Mouse (Mus musculus) stomach, postnatal 0 days (tissue): ENCODE data around the gene Zfp637. TPM values are rescaled to one million over a fixed set of nuclear protein-coding genes. Genes with fewer than 3 reads are reported as not detected.

Source experiments
- ATAC-seq: fragments of 200-750 bp; cut with Nextera tagmentation; 2 replicates; pipeline ENCODE4 v1.8.0; 2017; ENCODE audit not compliant: low FRiP score, low TSS enrichment
- DNase-seq: peaks from one replicate; pipeline ENCODE4 v3.0.0-alpha.2; 2016; ENCODE audit warnings: low spot score
- H3K27ac ChIP-seq: fragments of 300-500 bp; sonication (generic); replicated peaks from 2 replicates; pipeline ENCODE4 v1.5.1; 2014; ENCODE audit warnings: mild to moderate bottlenecking, control low read depth
- H3K27me3 ChIP-seq: fragments of 300-500 bp; sonication (generic); 2 replicates; pipeline ENCODE4 v1.6.1; 2014; ENCODE audit warnings: low read length; ENCODE audit not compliant: control insufficient read depth, insufficient read depth
- H3K36me3 ChIP-seq: fragments of 300-500 bp; sonication (generic); 2 replicates; pipeline ENCODE4 v1.6.1; 2014; ENCODE audit warnings: low read length, mixed read lengths; ENCODE audit not compliant: control insufficient read depth, insufficient read depth
- H3K4me1 ChIP-seq: fragments of 300-500 bp; sonication (generic); replicated peaks from 2 replicates; pipeline ENCODE4 v1.6.1; 2014; ENCODE audit warnings: antibody characterized with exemption; ENCODE audit not compliant: control insufficient read depth, insufficient read depth
- H3K4me2 ChIP-seq: fragments of 300-500 bp; sonication (generic); replicated peaks from 2 replicates; pipeline ENCODE4 v1.6.1; 2014; ENCODE audit warnings: low read depth, mild to moderate bottlenecking, control low read depth, moderate library complexity
- H3K4me3 ChIP-seq: fragments of 300-500 bp; sonication (generic); 2 replicates; pipeline ENCODE4 v1.5.1; 2014; ENCODE audit warnings: low read depth, low read length, control low read depth
- H3K9ac ChIP-seq: fragments of 300-500 bp; sonication (generic); 2 replicates; pipeline ENCODE4 v1.6.1; 2014; ENCODE audit warnings: mild to moderate bottlenecking, low read length, control low read depth, mixed read lengths
- H3K9me3 ChIP-seq: fragments of 300-500 bp; sonication (generic); 2 replicates; pipeline ENCODE4 v1.6.1; 2016; ENCODE audit warnings: low read length; ENCODE audit not compliant: control insufficient read depth
- CTCF ChIP-seq: IDR thresholded peaks from 2 replicates; pipeline ENCODE4 v1.5.1; 2016; ENCODE audit warnings: antibody characterized with exemption, low read depth, mild to moderate bottlenecking, moderate library complexity
- EP300 ChIP-seq: optimal IDR thresholded peaks from 2 replicates; pipeline ENCODE3; 2016; ENCODE audit warnings: antibody characterized with exemption
- WGBS: fragments of 180-500 bp; shearing (Covaris S2); extraction: QIAGEN DNeasy Blood & Tissue Kit; methylation state at CpG from one replicate; pipeline ENCODE4 v1.1.7; 2014; 5-methylcytosine and 5-hydroxymethylcytosine counted together
- polyA plus RNA-seq: library from polyadenylated mRNA; unstranded; fragments of >200 nt; fragmentation: Nextera tagmentation; extraction: Ambion mirVana; gene quantifications from 2 replicates; pipeline ENCODE4 v1.2.1, GENCODE M21; 2015

The Zfp637 gene
- polyA plus RNA-seq, 1 experiment from 2014 or later, result 59.2 TPM

GRCm38 (mm10) chr6:117810717-117811116, 30.3 kb upstream of the Zfp637 start:
- Histone ChIP-seq H3K4me2 (no peak overlapping the region), H3K27me3 (no peaks in the 10 kb centered on the region), H3K4me3 (no peak overlapping the region), H3K9ac (no peak overlapping the region), H3K9me3 (no peaks in the 10 kb centered on the region), H3K4me1 (no peaks in the 10 kb centered on the region), H3K27ac (no peak overlapping the region), H3K36me3 (no peaks in the 10 kb centered on the region)
- TF ChIP-seq EP300 (no peak), CTCF (no peak)
- no peak for ATAC-seq
- WGBS, result 41% methylated on average over 4 of the region's 4 CpGs
- no peak for DNase-seq

- Histone ChIP-seq H3K4me1 (no peaks in the 10 kb centered on the region), H3K9ac (no peak overlapping the region), H3K27me3 (no peaks in the 10 kb centered on the region), H3K4me3 (no peak overlapping the region), H3K36me3 (no peaks in the 10 kb centered on the region), H3K4me2 (no peak overlapping the region), H3K9me3 (no peaks in the 10 kb centered on the region), H3K27ac (no peak overlapping the region)
- no peak for TF ChIP-seq CTCF
- TF ChIP-seq EP300, result no peak
- no peak for DNase-seq
- WGBS, result 53% methylated on average over 5 of the region's 5 CpGs
- no peak for ATAC-seq
Observed at GRCm38 (mm10) chr6:117811256-117811655, 29.7 kb upstream of the Zfp637 start.

- no peak overlapping the region for H3K4me2 ChIP-seq
- H3K4me3 ChIP-seq, result no peak overlapping the region
- no peaks in the 10 kb centered on the region for H3K27me3 ChIP-seq
- no peaks in the 10 kb centered on the region for H3K4me1 ChIP-seq
- no peak for DNase-seq
- no peaks in the 10 kb centered on the region for H3K36me3 ChIP-seq
- H3K27ac ChIP-seq, result no peak overlapping the region
- TF ChIP-seq CTCF (no peak), EP300 (no peak)
- H3K9ac ChIP-seq, result no peak overlapping the region
- ATAC-seq, result no peak
- H3K9me3 ChIP-seq, result no peaks in the 10 kb centered on the region
Observed at GRCm38 (mm10) chr6:117814681-117815080, 26.3 kb upstream of the Zfp637 start.

GRCm38 (mm10) chr6:117817108-117817541, 23.9 kb upstream of the Zfp637 start:
- 43% methylated on average over 5 of the region's 5 CpGs for WGBS

GRCm38 (mm10) chr6:117820327-117820726, 20.7 kb upstream of the Zfp637 start:
- no peaks in the 10 kb centered on the region for H3K4me1 ChIP-seq
- H3K4me2 ChIP-seq, result no peak overlapping the region
- ATAC-seq (no peak), DNase-seq (no peak)
- no peaks in the 10 kb centered on the region for H3K36me3 ChIP-seq
- H3K9ac ChIP-seq, result no peak overlapping the region
- no peaks in the 10 kb centered on the region for H3K9me3 ChIP-seq
- 89% methylated on average over 14 of the region's 14 CpGs for WGBS
- TF ChIP-seq CTCF (no peak), EP300 (no peak)
- H3K4me3 ChIP-seq, result no peak overlapping the region
- H3K27ac ChIP-seq, result no peak overlapping the region
- no peaks in the 10 kb centered on the region for H3K27me3 ChIP-seq

More at GRCm38 (mm10) chr6:117817108-117817541, 23.9 kb upstream of the Zfp637 start:
- no peak overlapping the region for H3K4me2 ChIP-seq
- no peak overlapping the region for H3K4me3 ChIP-seq
- no peaks in the 10 kb centered on the region for H3K27me3 ChIP-seq
- no peaks in the 10 kb centered on the region for H3K36me3 ChIP-seq
- TF ChIP-seq EP300, result no peak
- no peak for TF ChIP-seq CTCF
- no peak overlapping the region for H3K27ac ChIP-seq
- DNase-seq (no peak), ATAC-seq (no peak)
- H3K9ac ChIP-seq, result no peak overlapping the region
- H3K9me3 ChIP-seq, result no peaks in the 10 kb centered on the region
- no peaks in the 10 kb centered on the region for H3K4me1 ChIP-seq

GRCm38 (mm10) chr6:117825369-117825768, 15.6 kb upstream of the Zfp637 start:
- no peak overlapping the region for H3K9ac ChIP-seq
- no peak for TF ChIP-seq EP300
- TF ChIP-seq CTCF, result peak; percentile 87
- no peak overlapping the region for H3K4me3 ChIP-seq
- DNase-seq, result peak; percentile 72
- no peak overlapping the region for H3K27ac ChIP-seq
- WGBS, result 12% methylated on average over 4 of the region's 4 CpGs
- no peaks in the 10 kb centered on the region for H3K27me3 ChIP-seq
- H3K4me2 ChIP-seq, result no peak overlapping the region
- no peaks in the 10 kb centered on the region for H3K9me3 ChIP-seq
- no peaks in the 10 kb centered on the region for H3K4me1 ChIP-seq
- peak; percentile 72 for ATAC-seq
- H3K36me3 ChIP-seq, result no peaks in the 10 kb centered on the region
